Mouse (Mus musculus): ENCODE results near the gene Zfp239.

DNA sequence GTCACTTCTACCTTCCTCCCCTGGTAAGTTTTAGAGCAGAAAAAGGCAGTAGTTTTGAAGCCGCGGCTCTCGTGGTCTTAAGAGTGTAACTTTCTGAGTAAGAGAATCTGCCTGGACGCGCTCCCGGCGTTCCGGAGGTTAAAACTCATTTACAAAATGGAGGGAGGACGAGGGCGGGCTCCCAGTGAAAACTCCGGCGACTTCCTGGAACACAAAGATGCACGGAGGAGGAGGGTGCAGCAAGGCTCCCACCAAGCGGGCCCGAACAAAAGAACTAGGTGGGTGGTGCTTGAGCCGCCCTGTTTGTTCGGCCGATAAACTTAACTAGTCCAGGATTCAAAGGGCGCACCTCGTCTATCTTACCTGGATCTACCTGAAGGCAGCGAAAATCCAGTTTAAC, 55.7 kb downstream of the Zfp239 start:
- no peak for TF ChIP-seq POLR2A (IDR thresholded peaks at IDR 0.05; ENCODE audit: insufficient read depth, low read depth, low read length)
- no peak for TF ChIP-seq CTCF (IDR thresholded peaks at IDR 0.05)

Data from heart, adult 2 months (tissue).